Mouse (Mus musculus): ENCODE data around the gene Col6a6. TPM values are rescaled to one million over a fixed set of nuclear protein-coding genes. Genes with fewer than 3 reads are reported as not detected.

The Col6a6 gene
- total and polyA plus RNA-seq, 3 experiments, result not detected

DNA sequence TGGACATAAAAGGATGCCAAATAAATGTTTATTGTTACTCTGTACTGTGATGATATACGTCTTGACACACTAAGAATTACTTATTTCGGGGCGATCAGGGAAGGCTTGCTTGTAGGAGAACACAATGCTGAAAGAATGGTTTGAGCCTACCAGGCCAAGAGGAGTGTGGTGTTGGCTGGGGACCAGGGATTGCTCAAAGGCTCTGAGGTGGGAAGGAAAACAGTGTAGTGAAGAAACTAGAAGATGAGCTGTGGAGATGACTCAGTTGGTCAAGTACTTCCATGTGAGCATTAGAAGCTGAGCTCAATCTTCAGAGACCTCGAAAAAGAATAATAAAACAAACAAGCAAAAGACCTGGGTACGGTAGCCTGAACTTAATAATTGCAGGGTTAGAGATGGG lies 13.5 kb downstream of the Col6a6 start:
- no peaks in the 10 kb centered on the region for H3K27me3 ChIP-seq (ENCODE audit: control insufficient read depth in 1 of 2, insufficient read depth in 2 of 2, low read length in 2 of 2)
- H3K4me3 ChIP-seq (ENCODE audit: control insufficient read depth in 1 of 2, insufficient read depth in 1 of 2, low read depth in 2 of 2, low read length in 2 of 2), result no peak overlapping the region
- no peaks in the 10 kb centered on the region for H3K36me3 ChIP-seq (ENCODE audit: control insufficient read depth in 1 of 2, insufficient read depth in 2 of 2, low read length in 2 of 2)
- H3K4me1 ChIP-seq (ENCODE audit: control insufficient read depth in 1 of 2, insufficient read depth in 2 of 2, low read length in 2 of 2), result no peaks in the 10 kb centered on the region
- no peak overlapping the region for H3K27ac ChIP-seq (ENCODE audit: control insufficient read depth, low read depth, low read length)
- TF ChIP-seq ZC3H11A (IDR thresholded peaks at IDR 0.05; ENCODE audit: low read depth, low read length) (no peak), MEF2A (IDR thresholded peaks at IDR 0.05; ENCODE audit: extremely low read depth, insufficient replicate concordance, low read depth, low read length, poor library complexity, severe bottlenecking) (no peak), SMC3 (IDR thresholded peaks at IDR 0.05; ENCODE audit: low read depth, low read length) (no peak), EP300 (IDR thresholded peaks at IDR 0.05; ENCODE audit: low read depth in 1 of 2, low read length in 2 of 2) (no peak), HCFC1 (IDR thresholded peaks at IDR 0.05; ENCODE audit: low read depth, low read length) (no peak), CHD2 (IDR thresholded peaks at IDR 0.05; ENCODE audit: low read length) (no peak), GABPA (IDR thresholded peaks at IDR 0.05; ENCODE audit: low read depth, low read length) (no peak), CTCF (IDR thresholded peaks at IDR 0.05 in 2 of 3, conservative IDR thresholded peaks at IDR 0.05 in 1 of 3; ENCODE audit: control insufficient read depth in 1 of 3, insufficient read depth in 1 of 3, low read depth in 2 of 3, low read length in 3 of 3, poor library complexity in 1 of 3, severe bottlenecking in 1 of 3) (no peak), UBTF (IDR thresholded peaks at IDR 0.05; ENCODE audit: borderline replicate concordance, insufficient read depth, low read depth, low read length) (no peak)
- no peak for DNase-seq (ENCODE audit: low read depth, low spot score)
- H3K9me3 ChIP-seq (replicated peaks; ENCODE audit: insufficient read depth, low read length), result no peaks in the 10 kb centered on the region
- no peaks in the 10 kb centered on the region for H3K79me2 ChIP-seq (ENCODE audit: control insufficient read depth, insufficient read depth, low read length, poor library complexity)
- H3K9ac ChIP-seq (ENCODE audit: control insufficient read depth, low read depth, low read length, poor library complexity, severe bottlenecking), result no peak overlapping the region

- H3K27ac ChIP-seq (ENCODE audit: control insufficient read depth, low read depth, low read length), result no peak overlapping the region
- H3K9me3 ChIP-seq (replicated peaks; ENCODE audit: insufficient read depth, low read length), result no peaks in the 10 kb centered on the region
- no peak overlapping the region for H3K9ac ChIP-seq (ENCODE audit: control insufficient read depth, low read depth, low read length, poor library complexity, severe bottlenecking)
- H3K36me3 ChIP-seq (ENCODE audit: control insufficient read depth in 1 of 2, insufficient read depth in 2 of 2, low read length in 2 of 2), result no peaks in the 10 kb centered on the region
- H3K27me3 ChIP-seq (ENCODE audit: control insufficient read depth in 1 of 2, insufficient read depth in 2 of 2, low read length in 2 of 2), result no peaks in the 10 kb centered on the region
- H3K4me3 ChIP-seq (ENCODE audit: control insufficient read depth in 1 of 2, insufficient read depth in 1 of 2, low read depth in 2 of 2, low read length in 2 of 2), result no peak overlapping the region
- DNase-seq (ENCODE audit: low read depth, low spot score), result no peak
- H3K79me2 ChIP-seq (ENCODE audit: control insufficient read depth, insufficient read depth, low read length, poor library complexity), result no peaks in the 10 kb centered on the region
- TF ChIP-seq USF2 (IDR thresholded peaks at IDR 0.05; ENCODE audit: borderline replicate concordance in 1 of 2, insufficient read depth in 1 of 2, low read depth in 1 of 2, low read length in 2 of 2) (no peak), GABPA (IDR thresholded peaks at IDR 0.05; ENCODE audit: low read depth, low read length) (no peak), UBTF (IDR thresholded peaks at IDR 0.05; ENCODE audit: borderline replicate concordance, insufficient read depth, low read depth, low read length) (no peak), CTCF (IDR thresholded peaks at IDR 0.05 in 2 of 3, conservative IDR thresholded peaks at IDR 0.05 in 1 of 3; ENCODE audit: control insufficient read depth in 1 of 3, insufficient read depth in 1 of 3, low read depth in 2 of 3, low read length in 3 of 3, poor library complexity in 1 of 3, severe bottlenecking in 1 of 3) (no peak)
- H3K4me1 ChIP-seq (ENCODE audit: control insufficient read depth in 1 of 2, insufficient read depth in 2 of 2, low read length in 2 of 2), result no peaks in the 10 kb centered on the region
Observed at GRCm38 (mm10) chr9:105811458-105811857, 16.5 kb downstream of the Col6a6 start.

GRCm38 (mm10) chr9:105808920-105809505 lies 18.9 kb downstream of the Col6a6 start:
- TF ChIP-seq CTCF (IDR thresholded peaks at IDR 0.05 in 2 of 3, conservative IDR thresholded peaks at IDR 0.05 in 1 of 3; ENCODE audit: control insufficient read depth in 1 of 3, insufficient read depth in 1 of 3, low read depth in 2 of 3, low read length in 3 of 3, poor library complexity in 1 of 3, severe bottlenecking in 1 of 3) (no peak), MAFK (IDR thresholded peaks at IDR 0.05; ENCODE audit: borderline replicate concordance, low read depth, low read length) (no peak), USF2 (IDR thresholded peaks at IDR 0.05; ENCODE audit: borderline replicate concordance in 1 of 2, insufficient read depth in 1 of 2, low read depth in 1 of 2, low read length in 2 of 2) (no peak), MAZ (IDR thresholded peaks at IDR 0.05; ENCODE audit: low read depth, low read length) (no peak), SIN3A (IDR thresholded peaks at IDR 0.05; ENCODE audit: low read length) (no peak)
- Histone ChIP-seq H3K9me3 (replicated peaks; ENCODE audit: insufficient read depth, low read length) (no peaks in the 10 kb centered on the region), H3K27ac (ENCODE audit: control insufficient read depth, low read depth, low read length) (no peak overlapping the region), H3K79me2 (ENCODE audit: control insufficient read depth, insufficient read depth, low read length, poor library complexity) (no peaks in the 10 kb centered on the region), H3K27me3 (ENCODE audit: control insufficient read depth in 1 of 2, insufficient read depth in 2 of 2, low read length in 2 of 2) (no peaks in the 10 kb centered on the region), H3K36me3 (ENCODE audit: control insufficient read depth in 1 of 2, insufficient read depth in 2 of 2, low read length in 2 of 2) (no peaks in the 10 kb centered on the region), H3K4me3 (ENCODE audit: control insufficient read depth in 1 of 2, insufficient read depth in 1 of 2, low read depth in 2 of 2, low read length in 2 of 2) (no peak overlapping the region), H3K9ac (ENCODE audit: control insufficient read depth, low read depth, low read length, poor library complexity, severe bottlenecking) (no peak overlapping the region), H3K4me1 (ENCODE audit: control insufficient read depth in 1 of 2, insufficient read depth in 2 of 2, low read length in 2 of 2) (no peaks in the 10 kb centered on the region)
- no peak for DNase-seq (ENCODE audit: low read depth, low spot score)
